Mouse (Mus musculus) small intestine, adult 2 months (tissue): ENCODE results near the gene Ndufs2. TPM values are rescaled to one million over a fixed set of nuclear protein-coding genes. Genes with fewer than 3 reads are reported as not detected.
A peak's percentile ranks its signal among the peaks of the same experiment; 100 is the strongest.

Experiments used
- H3K27ac ChIP-seq: fragments of 200-500 bp; 2 replicates; pipeline ENCODE4 v1.5.1; 2012; ENCODE audit warnings: low read depth, low read length, control low read depth, inconsistent platforms; ENCODE audit not compliant: insufficient read depth
- H3K27me3 ChIP-seq: fragments of 200-500 bp; 2 replicates; pipeline ENCODE4 v1.6.1; 2012; ENCODE audit warnings: mild to moderate bottlenecking, moderate library complexity, low read length, inconsistent platforms; ENCODE audit not compliant: control insufficient read depth, insufficient read depth
- H3K36me3 ChIP-seq: fragments of 200-500 bp; 2 replicates; pipeline ENCODE4 v1.6.1; 2012; ENCODE audit warnings: mild to moderate bottlenecking, low read length, control low read depth, inconsistent platforms; ENCODE audit not compliant: control insufficient read depth, insufficient read depth
- H3K4me1 ChIP-seq: fragments of 200-500 bp; 2 replicates; pipeline ENCODE4 v1.6.1; 2012; ENCODE audit warnings: low read length, inconsistent platforms, mixed read lengths; ENCODE audit not compliant: control insufficient read depth, insufficient read depth, insufficient read length
- H3K4me3 ChIP-seq: fragments of 200-500 bp; 2 replicates; pipeline ENCODE4 v1.5.1; 2012; ENCODE audit warnings: low read depth, mild to moderate bottlenecking, control low read depth, inconsistent platforms, low read length, moderate library complexity
- CTCF ChIP-seq: fragments of 200-500 bp; IDR thresholded peaks from 2 replicates; pipeline ENCODE4 v1.5.1; 2012; ENCODE audit warnings: low read depth, mild to moderate bottlenecking, control low read depth, inconsistent platforms, low read length, moderate library complexity, mixed read lengths; ENCODE audit not compliant: insufficient replicate concordance, insufficient read length; ENCODE audit errors: extremely low read depth
- POLR2A ChIP-seq: fragments of 200-500 bp; IDR thresholded peaks from 2 replicates; pipeline ENCODE4 v1.6.1; 2012; ENCODE audit warnings: low read depth, mild to moderate bottlenecking, control low read depth, inconsistent platforms, low read length, moderate library complexity
- WGBS: fragments of 180-500 bp; shearing (Covaris S2); methylation state at CpG from one replicate; pipeline ENCODE4 v1.1.7; 2018; 5-methylcytosine and 5-hydroxymethylcytosine counted together
- polyA plus RNA-seq: library from polyadenylated mRNA; depleted of rRNA; stranded (reverse); fragments of >200 nt; gene quantifications from 2 replicates; pipeline ENCODE4 v1.2.3, GENCODE M21; 2012

The Ndufs2 gene
- polyA plus RNA-seq, 1 experiment, result 116 TPM

GRCm38 (mm10) chr1:171282086-171282805 is 31.1 kb upstream of the Ndufs2 start:
- 68% methylated on average over 18 of the region's 18 CpGs for WGBS
- H3K27me3 ChIP-seq, result no peaks in the 10 kb centered on the region
- TF ChIP-seq POLR2A (no peak), CTCF (no peak)
- peaks cover 18% of the 10 kb centered on the region for H3K36me3 ChIP-seq
- H3K27ac ChIP-seq, result no peak overlapping the region
- H3K4me1 ChIP-seq, result peaks cover 5% of the 10 kb centered on the region
- no peak overlapping the region for H3K4me3 ChIP-seq

DNA sequence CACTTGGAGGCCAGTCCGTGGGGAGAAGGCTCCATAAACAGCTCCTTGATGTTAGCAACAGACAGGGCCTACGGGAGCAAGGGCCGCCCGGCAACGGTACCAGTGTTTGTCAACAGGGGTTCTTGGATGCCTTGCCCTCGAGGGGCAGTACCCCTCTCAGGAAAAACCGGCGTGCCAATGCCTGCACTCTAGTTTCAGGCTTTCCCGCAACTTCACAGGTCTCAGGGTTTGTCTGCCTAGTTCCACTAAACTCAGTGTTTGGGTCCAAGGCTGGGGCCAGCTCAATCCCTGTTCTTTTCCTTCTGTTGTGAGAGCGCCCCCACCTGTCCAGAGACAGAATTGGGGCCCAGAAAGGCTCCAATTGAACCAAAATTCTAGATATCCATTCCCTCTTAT is 30.3 kb upstream of the Ndufs2 start:
- Histone ChIP-seq H3K4me3 (peak overlapping the region; percentile 72), H3K36me3 (peaks cover 25% of the 10 kb centered on the region), H3K27ac (peak overlapping the region; percentile 75), H3K27me3 (no peaks in the 10 kb centered on the region), H3K4me1 (peaks cover 5% of the 10 kb centered on the region)
- under 1% methylated on average over 10 of the region's 10 CpGs for WGBS
- TF ChIP-seq POLR2A (no peak), CTCF (peak; percentile 83; the same call in 1 of the 2 replicates)

DNA sequence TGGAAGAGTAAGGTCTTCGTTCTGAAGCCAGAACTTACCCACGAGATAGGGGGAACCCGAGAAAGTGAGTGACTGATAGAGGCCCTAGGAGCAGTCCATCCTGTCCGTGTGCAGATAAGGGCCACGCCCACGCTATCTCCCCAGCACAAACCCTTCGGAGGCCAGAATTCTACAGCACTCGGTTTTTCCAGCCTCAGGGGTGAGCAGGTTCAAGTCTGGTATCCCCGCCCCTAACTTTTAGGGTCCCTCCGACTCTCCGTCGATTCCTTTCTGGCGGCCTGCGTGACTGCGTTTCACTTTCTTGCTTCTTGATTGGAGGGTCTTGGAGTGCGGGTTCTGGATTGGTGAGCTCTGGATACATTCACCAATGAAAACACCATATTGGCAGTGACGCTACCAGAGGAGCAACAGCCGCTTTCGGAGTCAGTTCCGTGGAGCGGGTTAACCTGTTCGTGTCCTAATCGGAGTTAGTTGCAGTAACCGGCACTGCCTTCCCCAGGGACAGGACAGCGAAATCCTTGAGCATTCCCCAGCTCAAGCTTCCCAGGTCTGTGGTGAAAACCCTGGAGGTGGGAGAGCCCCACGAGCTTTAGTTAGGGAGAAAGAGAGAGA is 29.8 kb upstream of the Ndufs2 start, which contains the start of gene Ppox:
Ppox (minus strand) TSS at position 271 of the 612 bp plus-strand sequence.
- TF ChIP-seq POLR2A (peak; percentile 13; the same call in 1 of the 2 replicates), CTCF (no peak)
- Histone ChIP-seq H3K27me3 (no peaks in the 10 kb centered on the region), H3K4me3 (peak within 1 kb of the TSS; percentile 72), H3K4me1 (peaks cover 3% of the 10 kb centered on the region; the same call in 1 of the 2 replicates), H3K36me3 (peaks cover 30% of the 10 kb centered on the region), H3K27ac (peak within 1 kb of the TSS; percentile 75)
- WGBS, result under 1% methylated on average over 26 of the region's 26 CpGs

GRCm38 (mm10) chr1:171280250-171280915 is 29.2 kb upstream of the Ndufs2 start:
- no peak for TF ChIP-seq POLR2A
- H3K27ac ChIP-seq, result peak overlapping the region; percentile 10; the same call in 1 of the 2 replicates
- peaks cover 37% of the 10 kb centered on the region for H3K36me3 ChIP-seq
- H3K4me1 ChIP-seq, result peaks cover 3% of the 10 kb centered on the region; the same call in 1 of the 2 replicates
- WGBS, result 2% methylated on average over 25 of the region's 25 CpGs
- no peaks in the 10 kb centered on the region for H3K27me3 ChIP-seq
- H3K4me3 ChIP-seq, result peak overlapping the region; percentile 72

DNA sequence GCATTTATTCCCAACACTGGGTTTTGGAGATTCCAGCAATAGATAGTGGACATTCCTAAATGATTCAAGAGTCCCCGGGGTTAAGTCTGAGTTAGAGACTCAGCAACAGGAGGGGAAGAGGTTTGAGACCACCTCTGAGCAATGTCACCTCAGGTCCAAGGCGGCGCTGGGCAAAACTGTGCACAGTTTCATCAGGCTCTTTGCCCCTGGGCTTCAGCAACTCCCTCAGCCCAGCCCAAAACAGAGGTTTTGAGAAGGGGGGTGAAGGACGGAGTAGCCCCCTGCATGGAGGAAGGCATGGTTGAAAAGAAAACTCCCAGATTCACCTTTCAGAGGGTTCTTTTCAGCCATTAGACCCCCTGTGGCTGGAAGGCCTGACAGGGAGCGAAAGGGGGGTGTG is 28.5 kb upstream of the Ndufs2 start:
- TF ChIP-seq POLR2A, result no peak
- Histone ChIP-seq H3K27ac (no peak overlapping the region), H3K4me1 (peaks cover 3% of the 10 kb centered on the region; the same call in 1 of the 2 replicates), H3K36me3 (peaks cover 40% of the 10 kb centered on the region), H3K4me3 (peak overlapping the region; percentile 72), H3K27me3 (no peaks in the 10 kb centered on the region)
- WGBS, result 90% methylated on average over 5 of the region's 5 CpGs

DNA sequence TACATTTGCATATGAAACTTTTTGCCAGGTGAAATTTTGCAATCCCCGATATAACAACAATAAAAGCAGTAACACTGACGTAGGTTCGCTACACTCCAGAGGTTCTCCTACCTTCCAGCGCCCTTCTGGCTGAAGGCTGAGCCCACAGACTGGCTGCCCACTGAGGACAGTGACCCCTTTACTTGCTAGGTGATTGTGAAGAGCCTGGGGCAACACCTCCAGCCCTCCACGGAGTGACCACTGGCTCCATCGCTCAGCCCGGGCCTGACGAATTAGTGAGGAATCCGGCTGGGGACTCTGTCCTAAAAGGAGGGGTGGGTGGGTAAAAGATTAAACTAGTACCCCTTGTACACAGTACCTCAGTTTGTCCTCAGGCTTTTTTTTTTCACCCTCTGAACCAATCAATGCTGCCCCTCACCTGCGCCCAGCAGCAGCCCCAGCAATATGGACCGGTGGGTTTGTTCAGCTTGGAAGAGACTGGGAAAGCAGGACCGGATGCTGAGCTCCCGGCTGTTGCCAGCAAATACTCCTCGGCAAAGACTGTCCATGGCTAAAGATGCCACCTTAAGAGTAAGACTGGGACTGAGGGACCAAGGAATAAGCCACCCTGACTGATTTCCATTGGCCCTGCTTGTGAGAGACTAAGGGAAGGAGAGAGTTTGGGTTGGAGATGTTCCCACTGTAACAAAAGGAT is 28.0 kb upstream of the Ndufs2 start:
- H3K36me3 ChIP-seq, result peaks cover 40% of the 10 kb centered on the region
- H3K4me1 ChIP-seq, result peaks cover 3% of the 10 kb centered on the region; the same call in 1 of the 2 replicates
- 89% methylated on average over 14 of the region's 14 CpGs for WGBS
- TF ChIP-seq CTCF (no peak), POLR2A (no peak)
- no peak overlapping the region for H3K27ac ChIP-seq
- no peak overlapping the region for H3K4me3 ChIP-seq
- no peaks in the 10 kb centered on the region for H3K27me3 ChIP-seq
